Mouse (Mus musculus): ENCODE measurements around the gene Spats2. TPM values are rescaled to one million over a fixed set of nuclear protein-coding genes. Genes with fewer than 3 reads are reported as not detected.

Gene Spats2
- total RNA-seq, 4 experiments from 2014 or later, result 13.9 to 20.1 (median 17.6) TPM

DNA sequence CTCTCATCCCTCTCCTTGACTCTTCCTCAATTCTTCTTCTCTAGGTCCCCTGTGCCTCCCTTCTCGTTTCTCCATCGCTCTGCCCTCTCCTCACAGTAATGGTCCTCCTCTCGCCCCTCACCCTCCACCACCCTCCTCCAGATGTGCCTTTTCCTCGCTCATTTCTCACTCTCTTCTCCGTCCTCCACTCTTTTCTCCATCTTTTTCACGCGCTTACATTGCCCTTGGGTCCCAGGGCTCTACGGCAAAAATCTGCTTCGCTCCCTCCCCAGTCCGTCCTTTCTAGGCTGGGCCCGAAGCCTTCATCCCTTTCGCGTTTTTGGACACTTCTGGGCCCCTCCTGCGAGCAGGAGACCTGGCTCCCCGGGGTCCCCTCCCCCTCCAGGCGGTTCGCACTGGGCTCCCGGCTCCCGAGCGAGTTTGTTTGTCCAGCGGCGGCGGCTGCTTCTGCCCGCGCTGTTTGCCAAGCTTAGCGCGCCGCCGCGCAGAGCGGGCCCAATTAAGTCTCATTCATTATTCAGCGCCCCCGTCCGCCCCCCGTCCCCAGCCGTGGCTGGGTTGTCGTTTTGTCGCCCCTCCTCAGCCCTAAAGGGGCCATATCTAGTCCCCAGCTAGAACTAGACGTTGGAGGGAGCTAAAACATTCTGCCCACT, 27.8 kb upstream of the Spats2 start:
- no peak for DNase-seq

DNA sequence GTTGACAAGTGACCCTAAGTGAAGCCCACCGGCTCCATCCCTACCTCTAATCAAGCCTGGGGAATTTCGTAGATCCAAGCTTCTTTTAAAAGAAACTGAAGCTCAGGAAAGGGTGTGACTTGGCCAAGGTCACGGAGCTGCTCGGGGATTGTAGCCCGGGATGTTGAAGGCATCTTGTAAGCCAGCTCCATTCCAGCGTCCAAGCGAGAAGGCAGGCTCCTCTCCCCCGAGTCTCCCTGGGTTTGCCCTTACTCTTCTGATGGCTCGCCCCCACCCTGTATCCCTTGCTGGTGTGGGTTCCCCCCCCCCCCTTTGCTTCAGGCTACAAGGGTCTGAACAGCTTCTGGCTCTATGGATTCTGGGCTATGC, 27.2 kb upstream of the Spats2 start:
- DNase-seq, result no peak

- DNase-seq, result no peak
Observed at GRCm38 (mm10) chr15:99099139-99099556, 26.6 kb upstream of the Spats2 start.

- no peak for DNase-seq
Observed at GRCm38 (mm10) chr15:99099984-99100383, 25.7 kb upstream of the Spats2 start.

GRCm38 (mm10) chr15:99105238-99105637, 20.5 kb upstream of the Spats2 start:
- DNase-seq, result no peak

DNA sequence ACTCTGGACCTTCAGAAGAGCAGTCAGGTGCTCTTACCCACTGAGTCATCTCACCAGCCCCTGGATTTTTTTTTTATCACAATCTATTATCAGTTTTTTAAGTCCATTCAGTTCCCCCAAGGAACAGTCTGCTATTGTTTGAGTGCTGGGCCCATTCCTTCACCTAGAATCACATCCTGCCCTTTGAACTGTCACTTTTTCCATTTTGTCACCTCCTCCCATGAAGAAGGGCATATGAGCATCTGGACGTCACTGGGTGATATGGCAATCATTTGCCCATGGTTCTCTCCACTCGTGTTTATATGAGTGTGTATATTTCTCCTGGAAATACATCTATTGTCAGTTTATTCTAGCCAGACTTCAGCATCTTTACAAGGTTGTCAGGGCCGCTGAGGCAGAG, 17.9 kb upstream of the Spats2 start:
- no peak for DNase-seq

DNA sequence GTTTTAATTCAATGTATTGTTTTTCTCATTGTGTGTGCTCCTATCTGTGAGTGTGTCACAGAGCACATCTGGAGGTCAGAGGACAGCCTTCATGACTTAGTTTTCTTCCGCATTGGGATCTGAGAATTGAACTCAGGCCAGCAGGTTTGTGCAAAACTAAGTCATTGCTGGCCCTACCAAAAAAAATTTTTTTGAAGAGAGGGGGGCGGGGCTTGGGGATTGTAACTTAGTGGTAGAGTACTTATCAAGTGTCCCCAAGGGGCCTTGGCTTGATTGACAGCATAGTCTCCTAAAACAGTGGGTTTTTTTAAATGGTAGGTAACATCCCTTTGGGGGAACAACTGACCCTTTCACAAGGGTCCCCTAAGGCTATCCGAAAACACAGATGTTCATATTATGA, 14.6 kb upstream of the Spats2 start:
- DNase-seq, result no peak

- DNase-seq, result no peak
Observed at GRCm38 (mm10) chr15:99111809-99112208, 13.9 kb upstream of the Spats2 start.

DNA sequence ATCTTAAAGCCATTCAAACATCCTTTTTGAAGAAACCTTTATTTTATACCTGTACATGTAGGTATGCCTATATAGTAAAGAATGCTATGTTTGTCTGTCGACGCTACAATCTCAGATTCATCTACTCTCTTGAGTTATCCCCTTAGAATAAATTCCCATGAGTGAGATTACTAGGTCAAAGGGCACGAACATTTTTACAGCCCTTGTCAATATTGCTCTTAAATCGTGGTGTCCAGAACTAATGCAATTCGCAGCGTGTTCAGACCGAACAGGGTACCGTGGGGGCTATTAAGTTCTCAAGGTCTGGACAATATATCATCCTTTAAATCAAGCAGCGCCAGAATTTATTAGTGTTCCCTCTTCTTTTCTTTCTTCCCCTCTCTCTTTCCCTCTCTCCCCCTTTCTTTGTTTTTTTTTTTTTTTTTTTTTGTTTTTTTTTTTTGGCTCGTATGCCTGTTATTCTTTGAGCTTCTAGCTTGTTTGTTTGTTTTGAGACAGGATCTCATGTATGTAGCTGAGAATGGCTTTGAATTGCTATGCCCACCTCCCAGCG, 12.8 kb upstream of the Spats2 start:
- DNase-seq, result no peak

DNA sequence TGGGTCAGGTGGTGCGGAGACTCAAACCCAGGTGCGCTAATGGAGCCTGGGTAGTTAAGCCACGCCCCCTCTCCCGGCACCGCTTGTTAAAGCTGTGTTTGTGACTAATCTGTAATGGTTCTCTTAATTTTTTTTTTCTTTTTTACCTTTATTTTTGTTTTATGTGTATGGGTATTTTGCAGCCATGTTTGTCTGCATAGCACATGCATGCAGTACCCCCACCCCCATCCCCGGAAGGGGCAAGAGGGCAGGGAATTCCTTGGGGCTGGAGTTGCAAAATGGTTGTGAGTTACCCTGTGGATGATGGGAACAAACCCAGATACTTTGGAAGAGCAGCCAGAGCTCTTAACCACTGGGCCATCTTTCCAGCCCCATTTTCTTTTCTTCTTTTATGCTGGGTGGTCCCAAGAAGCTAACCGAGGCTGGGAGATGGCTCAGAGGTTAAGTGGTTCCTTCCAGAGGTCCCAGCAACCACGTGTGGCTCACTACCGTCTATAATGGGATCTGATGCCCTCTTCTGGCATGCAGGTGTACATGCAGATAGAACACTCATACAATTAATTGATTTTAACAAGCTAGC, 12.2 kb upstream of the Spats2 start:
- no peak for DNase-seq

DNA sequence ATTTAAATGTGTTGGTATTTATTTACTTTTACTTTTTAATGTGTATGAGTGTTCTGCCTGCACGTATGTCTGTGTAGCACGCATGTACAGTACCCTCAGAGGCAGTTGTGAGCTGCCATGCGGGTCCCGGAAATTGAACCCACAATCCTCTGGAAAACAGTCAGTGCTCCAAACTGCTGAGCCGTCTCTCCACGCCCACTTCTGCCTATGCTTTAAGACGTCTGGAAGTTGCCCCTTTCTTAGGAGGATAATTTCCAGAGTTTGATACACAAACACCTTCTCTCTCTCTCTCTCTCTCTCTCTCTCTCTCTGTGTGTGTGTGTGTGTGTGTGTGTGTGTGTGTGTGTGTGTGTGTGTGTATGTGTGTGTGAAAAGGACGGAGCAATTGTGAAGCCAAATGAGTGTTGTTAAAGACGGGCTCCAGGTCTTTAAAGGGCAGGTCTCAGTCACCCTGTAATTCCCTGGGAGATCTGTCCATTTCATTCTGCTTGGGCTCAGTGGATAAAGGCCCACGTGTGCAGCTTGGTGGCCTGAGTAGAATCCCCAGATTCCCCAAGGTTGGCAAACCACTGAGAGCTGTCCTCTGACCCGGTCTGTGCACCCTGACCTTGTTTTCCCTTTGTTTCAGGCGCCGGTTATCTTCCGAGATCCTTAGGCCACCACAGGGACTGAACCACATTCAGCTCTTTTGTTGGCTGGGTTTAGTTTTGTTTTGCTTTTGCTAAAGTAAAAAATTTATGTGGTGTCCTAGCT, 11.2 kb upstream of the Spats2 start:
- no peak for DNase-seq

- no peak for DNase-seq
Observed at GRCm38 (mm10) chr15:99115065-99115423, 10.7 kb upstream of the Spats2 start.

GRCm38 (mm10) chr15:99116539-99116938, 9.2 kb upstream of the Spats2 start:
- no peak for DNase-seq

DNA sequence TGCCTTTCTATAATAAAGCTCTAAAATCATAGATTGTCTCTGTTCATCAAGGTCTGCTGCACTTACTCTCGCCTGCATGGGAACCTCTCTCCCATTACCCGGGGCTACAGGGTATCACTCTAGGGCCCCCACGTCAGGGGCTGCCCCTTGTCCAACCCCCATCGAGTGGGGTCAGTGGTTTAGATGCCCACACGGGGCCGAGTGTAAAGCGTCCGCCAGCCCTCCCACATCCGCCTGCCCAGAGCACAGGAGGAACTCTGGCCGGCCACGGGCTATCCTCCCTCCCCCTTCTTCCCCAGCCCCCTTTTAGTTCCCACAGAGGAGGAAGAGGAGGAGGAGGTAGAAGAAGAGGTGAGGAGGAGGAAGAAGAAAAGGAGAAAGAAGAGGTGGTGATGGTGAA, 4.9 kb upstream of the Spats2 start:
- no peak for DNase-seq

- no peak for DNase-seq
Observed at GRCm38 (mm10) chr15:99122642-99123041, 3.1 kb upstream of the Spats2 start.

- peak; percentile 75 for DNase-seq
Observed at GRCm38 (mm10) chr15:99126081-99126815, 532 bp downstream of the Spats2 start.

- DNase-seq, result no peak
Observed at GRCm38 (mm10) chr15:99126816-99127365, 1.2 kb downstream of the Spats2 start.

DNA sequence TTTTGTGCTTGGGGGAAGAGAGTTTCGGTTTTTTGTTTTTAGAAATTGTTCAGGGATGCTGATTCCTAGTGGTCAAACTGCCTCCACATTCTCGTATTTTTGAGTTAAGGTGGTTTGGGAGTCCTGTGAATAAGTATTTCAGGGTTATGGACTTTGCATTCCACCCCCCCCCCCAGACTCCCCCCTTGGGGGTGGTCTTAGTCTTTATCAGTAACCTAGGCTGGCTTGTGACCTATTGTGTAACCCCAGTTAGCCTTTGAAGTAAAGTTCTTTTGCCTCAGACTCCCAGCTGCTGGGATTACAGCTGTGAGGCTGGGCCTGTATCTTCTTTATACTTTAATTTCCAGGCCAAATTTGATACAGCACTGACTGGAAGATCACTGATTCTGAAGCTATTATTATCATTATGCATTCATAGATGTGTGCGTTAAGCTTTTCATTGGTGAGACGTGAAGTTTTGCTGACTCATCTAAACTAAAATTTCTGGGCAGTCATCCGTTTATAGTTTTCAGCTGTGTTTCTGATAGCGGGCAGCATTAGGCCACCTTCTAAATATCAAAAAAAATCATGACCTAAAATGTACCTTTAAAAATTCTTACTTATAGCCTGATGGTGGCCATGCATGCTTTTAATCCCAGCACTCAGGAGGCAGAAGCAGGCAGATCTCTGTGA, 2.3 kb downstream of the Spats2 start:
- DNase-seq, result no peak

- DNase-seq, result no peak
Observed at GRCm38 (mm10) chr15:99129441-99129840, 3.7 kb downstream of the Spats2 start.

- no peak for DNase-seq
Observed at GRCm38 (mm10) chr15:99129956-99130910, 4.5 kb downstream of the Spats2 start.

DNA sequence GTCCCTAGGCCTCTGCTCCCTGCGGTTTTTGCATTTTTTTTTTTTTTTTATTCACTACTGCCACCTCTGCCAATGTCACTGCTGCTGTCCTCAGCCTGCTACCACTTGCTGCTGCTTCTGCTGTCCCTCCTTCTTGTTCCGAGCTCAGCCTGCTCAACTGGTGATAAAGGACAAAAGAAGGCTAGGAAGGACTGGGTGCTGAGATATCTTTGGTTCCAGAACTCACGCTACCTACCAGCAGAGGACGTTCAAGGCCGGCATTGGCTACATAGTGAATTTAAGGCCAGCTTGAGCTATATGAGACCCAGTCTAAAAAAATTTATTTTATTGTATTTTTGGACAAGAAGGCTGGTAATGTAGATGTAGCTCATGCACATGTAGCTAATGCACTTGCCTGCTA, 12.7 kb downstream of the Spats2 start:
- DNase-seq, result no peak
